Mouse (Mus musculus) liver, embryonic 14.5 days (tissue): ENCODE measurements at regions not wholly inside any gene's neighbourhood (a gene's known extent, or its start where the extent isn't known, plus 50 kb on each side); places are given as distances from the start of the nearest gene placed in this dataset.

ENCODE experiments used
- CTCF ChIP-seq: IDR thresholded peaks from 2 replicates; pipeline ENCODE4 v1.5.1; 2016; ENCODE audit warnings: antibody characterized with exemption, low read depth, control low read depth
- EP300 ChIP-seq: IDR thresholded peaks from 2 replicates; pipeline ENCODE4 v1.6.1; 2016; ENCODE audit warnings: antibody characterized with exemption, low read depth

DNA sequence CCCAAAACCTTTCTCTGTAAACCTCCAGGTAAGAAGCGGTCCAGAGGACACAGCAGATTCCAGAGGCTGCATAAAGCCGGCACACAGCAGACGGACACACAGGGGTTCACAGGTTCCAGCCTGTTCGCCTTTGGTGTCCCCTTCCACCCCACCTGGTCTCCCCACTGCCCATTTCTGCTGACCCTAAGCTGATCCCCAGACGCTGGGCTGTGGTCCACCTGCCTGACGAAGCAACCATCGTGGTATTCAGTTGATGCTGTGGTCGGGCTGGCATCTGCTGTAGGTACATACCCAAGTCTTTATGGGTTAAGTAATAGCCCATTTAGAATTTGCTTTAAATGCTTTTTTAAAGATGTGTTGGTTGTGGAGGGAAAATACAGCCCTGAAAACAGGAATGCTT, 78.4 kb upstream of the Errfi1 start:
- TF ChIP-seq CTCF (no peak), EP300 (no peak)
